Mouse (Mus musculus) CD8-positive naive resting alpha-beta T cell, adult 2 months (primary cell): Measurements from ENCODE around the gene Majin.

ENCODE experiments used
- DNase-seq, 2 experiments: peaks; one replicate each; pipeline ENCODE4 v3.0.0; 2022; ENCODE audit warnings: low read depth in 2 of 2, low spot score in 2 of 2

Gene Majin

DNA sequence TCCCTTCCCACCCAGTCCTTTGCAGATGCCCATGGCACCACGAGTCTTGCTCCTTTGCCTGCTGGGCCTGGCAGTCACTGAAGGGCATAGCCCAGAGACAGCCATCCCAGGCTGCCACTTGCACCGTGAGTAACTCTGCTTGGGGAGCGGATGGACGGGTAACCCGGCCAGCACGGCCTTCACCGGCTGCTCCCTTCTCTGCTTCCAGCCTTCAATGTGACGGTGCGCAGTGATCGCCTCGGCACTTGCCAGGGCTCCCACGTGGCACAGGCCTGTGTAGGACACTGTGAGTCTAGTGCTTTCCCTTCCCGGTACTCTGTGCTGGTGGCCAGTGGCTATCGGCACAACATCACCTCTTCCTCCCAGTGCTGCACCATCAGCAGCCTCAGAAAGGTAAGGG, 42.6 kb downstream of the Majin start:
- no peak for DNase-seq

DNA sequence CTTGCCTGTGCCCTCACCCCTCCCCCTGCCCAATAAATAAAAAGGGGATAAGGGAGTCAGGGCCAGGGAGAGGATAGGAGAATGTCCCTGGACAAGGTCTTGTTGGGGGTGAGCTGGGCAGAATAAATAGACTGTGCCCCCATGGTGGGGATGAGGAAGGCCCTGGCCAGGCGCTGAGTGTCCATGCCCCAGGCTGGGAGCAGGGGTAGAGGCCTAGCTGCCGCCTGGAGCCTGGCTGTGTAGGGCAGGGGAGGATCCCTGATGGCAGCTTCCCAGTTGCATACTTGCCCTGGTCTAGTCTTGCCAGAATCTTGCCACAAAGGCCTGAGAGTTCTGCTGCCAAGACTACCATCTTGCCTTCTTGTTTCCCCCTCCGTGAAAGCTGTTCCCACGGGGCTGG, 43.7 kb downstream of the Majin start:
- DNase-seq, result no peak

DNA sequence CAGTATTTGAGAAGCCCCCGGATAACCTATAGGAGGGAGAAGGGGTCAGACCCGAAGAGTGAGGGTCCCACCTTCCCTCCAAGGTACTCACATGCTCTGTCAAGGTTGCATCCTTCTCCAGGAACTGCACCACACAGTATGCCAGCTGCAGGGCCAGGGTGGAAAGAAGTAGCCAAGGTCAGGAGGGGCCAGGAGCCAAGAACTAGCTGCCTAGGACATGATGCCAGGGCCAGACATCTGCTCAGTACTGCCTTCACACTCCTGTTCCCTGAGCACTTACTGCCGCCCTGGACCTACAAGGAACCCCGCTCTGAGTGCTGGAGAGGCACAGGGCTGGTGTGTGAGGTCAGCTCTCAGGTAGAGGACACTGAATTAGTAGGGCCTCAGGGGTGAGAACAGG, 46.2 kb downstream of the Majin start:
- no peak for DNase-seq

DNA sequence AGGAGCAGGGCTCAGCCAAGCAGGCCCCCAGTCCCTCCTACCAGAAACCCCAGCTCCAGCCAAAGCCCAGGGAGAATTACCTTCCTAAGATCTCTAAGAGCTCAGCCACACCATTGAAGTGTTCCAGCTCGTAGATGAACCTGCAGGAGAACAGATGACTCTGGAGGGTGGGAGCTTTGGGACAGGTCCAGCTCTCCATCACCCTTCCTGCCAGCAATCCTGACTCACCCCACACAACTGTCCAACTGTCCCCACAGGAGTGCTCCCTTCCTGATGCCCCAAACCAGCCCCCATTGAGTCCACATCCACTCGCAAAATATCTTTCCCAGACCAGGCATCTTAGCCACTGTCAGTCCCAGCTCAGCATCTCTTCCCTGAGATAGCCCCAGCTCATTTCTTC, 46.8 kb downstream of the Majin start:
- no peak for DNase-seq

DNA sequence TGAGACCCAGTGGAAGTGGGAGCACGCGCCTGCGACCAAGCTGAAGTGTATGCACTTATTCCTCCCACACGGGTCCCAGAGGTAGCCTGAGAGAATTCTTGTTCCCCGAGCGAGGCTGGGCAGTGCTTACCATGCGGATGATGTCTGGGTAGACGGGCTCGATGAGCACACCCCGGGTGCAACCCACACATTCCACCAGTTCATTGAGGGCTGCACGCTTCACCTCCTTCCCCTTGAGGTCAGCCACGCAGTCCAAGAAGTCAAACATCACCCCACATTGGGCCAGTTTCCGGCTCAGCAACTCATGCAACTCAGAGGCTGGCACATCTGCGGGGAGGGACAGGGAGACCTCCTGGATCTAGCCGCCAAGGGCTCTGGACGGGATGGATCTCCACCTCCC, 49.5 kb downstream of the Majin start:
- DNase-seq, result no peak

DNA sequence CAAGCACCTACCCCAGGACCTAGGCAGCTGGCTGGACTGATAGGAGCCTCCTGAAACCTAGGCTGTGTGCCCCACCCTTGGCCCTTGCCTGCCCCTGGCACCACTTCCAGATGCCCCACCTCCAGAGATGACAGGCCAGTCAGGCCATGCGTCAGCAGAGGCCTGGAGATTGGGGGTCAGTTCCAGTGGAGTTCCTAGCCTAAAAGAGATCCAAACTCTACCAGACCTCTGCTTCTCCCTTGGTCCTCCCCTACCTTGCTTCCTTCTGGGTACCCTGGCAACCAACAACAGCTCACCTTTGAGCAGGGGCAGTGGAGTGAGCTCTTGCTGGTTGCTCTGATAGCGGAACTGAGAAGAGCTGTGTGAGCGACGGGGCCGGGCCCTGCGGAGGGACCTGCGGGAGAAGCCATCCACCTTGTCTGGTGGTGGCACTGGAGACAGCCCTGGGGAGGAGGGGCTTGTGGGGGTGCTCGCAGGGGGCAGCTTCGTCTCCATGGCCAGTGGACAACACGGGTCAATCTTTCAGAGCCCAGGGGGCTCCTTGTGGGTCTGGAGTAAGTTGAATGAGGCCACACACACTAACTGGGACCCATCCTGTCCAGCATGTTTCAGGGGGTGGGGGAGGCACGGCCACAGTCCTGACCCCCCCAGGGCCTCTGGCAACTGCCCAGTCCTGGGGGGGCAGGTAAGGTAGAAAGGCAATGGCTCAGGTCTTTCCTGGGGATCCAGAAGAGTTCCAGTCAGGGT, 50.3 kb downstream of the Majin start:
- DNase-seq, result no peak

DNA sequence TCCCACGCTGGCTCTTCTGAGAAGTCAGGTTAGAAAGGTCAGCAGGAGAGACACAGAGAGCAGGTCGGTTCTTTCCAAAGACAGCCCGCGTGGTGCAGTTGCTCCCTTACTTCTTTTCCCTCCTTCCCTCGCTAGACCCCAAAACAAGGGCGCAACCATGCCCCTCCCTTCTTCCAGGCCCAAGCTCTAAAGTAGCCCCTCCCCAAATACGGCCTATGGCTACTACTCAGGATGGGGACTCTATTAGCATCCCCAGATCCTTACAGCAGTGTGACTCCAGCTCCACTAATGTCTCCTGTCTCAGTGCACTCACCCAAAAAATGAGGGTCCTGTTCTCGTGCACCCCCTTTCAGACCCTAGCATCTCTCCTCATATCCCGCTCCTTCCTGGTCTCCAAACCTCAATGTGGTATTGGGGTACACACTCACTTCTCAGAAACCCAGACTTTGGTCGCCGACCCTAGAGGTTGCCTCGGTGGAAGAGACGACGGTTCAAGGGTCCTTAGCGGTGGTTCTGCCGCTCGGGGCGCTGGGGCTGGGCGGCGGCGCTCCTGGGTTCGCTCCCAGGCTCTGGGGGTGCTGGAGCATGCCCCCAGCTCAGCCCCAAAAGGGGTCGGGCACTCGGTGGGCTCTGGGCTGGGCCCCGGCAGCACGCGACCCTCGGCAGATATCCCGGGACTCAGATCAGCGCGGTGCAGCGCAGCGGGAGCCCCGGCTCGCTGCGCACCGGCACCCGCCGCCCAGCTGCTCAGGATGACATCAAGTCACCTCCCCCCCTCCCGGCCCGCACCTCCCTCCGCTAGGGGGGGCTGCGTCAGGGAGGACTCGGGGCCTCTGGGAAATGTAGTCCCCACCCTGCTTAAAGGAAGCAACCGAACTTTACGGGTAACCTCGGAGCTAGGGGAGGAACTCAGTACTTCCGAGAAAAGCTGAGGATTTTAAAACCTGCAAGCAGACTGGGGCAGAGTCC, 51.2 kb downstream of the Majin start, which contains the start of gene Ppp2r5b:
TSS of gene Ppp2r5b (minus strand) at position 789 of the 969 bp plus-strand sequence.
- peak; percentile 95 to 99 for DNase-seq

DNA sequence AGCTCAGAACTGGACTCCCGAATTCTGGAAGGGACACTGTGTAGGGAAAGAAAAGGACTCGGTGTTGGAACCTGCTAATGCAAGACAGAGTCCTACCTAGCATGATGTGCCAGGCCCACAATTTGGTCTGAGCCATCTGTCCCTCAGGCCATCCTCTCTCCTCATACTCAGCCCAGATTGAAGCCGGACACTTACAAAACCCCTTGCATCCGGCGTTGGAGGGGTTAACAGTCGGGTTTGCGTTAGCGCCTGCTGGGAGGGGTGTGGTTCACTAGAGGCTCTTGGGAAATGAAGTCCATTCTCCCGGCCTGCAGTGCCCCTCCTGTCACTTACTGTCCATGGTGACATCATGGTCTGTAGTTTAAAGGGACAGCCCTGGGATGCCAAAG, 51.9 kb downstream of the Majin start:
- peak; percentile 57 to 69 for DNase-seq

DNA sequence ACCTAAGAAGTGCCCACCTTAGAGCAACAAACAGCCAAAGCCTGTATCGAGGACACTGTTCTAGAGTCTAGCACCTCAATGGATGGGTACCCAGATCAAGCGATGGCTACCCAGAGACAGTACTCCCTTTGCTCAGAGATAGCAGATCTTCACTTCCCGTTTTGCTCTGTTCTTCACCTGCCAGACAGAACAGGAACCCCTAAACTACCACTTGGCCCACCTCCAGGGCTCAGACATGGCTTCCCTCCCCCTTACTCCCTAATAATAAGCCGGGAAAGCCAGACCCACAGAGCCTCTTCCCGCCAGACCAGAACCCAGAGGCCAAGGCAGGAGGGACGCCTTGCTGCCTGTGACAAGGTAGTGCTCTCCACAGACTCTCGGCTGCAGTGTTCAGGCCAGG, 52.7 kb downstream of the Majin start:
- DNase-seq, result no peak

DNA sequence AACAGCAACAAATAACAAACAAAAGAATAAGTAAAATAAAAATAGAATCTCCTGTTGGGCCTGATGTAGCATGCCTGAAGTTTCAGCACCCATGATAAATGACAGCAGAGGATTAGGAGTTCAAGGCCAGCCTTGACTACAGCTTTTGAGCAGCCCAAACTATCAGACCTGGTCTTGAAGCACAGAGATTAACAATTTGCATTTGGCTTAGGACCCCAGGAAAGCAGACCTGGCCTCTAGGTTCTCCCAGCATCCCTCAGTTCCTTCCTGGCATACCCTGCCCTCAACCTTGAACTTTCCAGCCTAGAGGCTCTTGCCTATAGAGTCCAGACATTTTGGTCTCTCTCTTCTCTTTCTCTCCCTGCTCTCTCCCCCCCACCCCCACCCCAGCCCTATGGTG, 54.6 kb downstream of the Majin start:
- DNase-seq, result no peak

DNA sequence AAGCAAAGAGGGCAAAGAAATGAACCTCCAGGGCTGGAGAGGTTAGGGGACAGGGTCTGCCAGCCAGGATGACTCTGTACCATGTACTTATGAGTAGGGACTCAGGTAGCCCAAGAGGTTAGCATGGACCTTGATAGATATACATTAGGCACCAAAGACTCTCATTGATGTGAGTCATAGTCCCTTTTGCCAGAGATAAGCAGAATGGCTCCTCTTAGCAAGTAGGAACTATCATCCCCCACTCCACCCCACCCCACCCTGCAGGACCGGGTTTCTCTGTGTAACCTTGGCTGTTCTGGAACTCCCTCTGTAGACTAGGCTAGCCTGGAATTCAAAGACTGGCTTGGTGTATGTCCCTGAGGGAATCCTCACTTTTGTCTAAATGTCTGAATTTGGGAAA, 55.9 kb downstream of the Majin start:
- DNase-seq, result no peak

DNA sequence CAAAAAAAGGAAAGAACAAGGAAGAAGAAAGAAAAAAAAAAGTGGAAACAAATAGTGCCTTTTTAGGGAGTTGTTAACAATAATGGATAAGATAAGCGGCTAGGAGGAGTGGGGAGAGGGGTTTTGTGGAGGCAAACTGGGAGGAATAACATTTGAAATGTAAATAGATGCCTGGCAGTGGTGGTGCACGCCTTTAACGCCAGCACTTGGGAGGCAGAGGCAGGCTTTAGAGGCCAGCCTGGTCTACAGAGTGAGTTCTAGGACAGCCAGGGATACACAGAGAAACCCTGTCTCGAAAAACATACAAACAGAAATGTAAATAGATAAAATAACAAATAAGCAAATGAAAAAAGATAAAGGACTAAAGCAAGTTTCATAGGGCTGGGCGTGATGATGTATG, 56.5 kb downstream of the Majin start:
- no peak for DNase-seq

DNA sequence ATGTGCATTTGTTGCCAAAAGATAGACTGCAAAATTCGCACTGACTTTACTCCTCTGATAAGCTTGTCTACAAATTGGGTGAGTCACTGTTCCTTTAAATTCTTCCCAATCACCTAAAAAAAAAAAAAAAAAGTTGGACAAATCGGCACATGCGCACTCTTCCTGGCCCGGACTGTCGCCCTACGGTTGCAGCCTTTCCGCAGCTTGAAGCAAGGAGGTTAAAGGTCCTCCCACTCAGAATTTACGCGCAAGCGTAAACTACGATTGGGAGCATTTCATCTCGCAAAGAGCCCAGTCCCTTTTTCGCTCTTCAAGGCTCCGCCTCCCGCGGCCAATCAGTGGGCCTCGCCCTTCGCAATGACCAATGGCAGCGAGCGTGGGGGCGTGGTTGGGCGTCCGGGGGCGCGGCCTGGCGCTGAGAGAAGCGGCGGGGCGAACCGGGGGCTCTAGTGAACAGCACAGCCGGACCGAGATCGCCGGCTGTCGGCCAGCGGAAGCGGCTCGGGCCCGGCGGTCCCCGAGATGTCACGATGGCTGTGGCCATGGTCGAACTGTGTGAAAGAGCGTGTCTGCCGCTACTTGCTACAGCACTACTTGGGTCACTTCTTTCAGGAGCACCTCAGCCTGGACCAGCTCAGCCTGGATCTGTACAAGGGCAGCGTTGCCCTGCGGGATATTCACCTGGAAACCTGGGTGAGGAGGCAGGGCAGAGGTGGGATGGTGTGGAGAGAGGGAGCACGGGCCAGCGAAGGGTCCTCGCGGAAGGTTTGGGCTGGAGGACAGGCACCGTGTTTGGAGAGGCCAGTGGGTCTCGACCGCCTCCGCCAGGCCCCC, 57.3 kb downstream of the Majin start, which contains the start of gene Atg2a:
TSS of gene Atg2a (plus strand) at position 395 of the 834 bp plus-strand sequence.
- peak; percentile 97 to 98 for DNase-seq

DNA sequence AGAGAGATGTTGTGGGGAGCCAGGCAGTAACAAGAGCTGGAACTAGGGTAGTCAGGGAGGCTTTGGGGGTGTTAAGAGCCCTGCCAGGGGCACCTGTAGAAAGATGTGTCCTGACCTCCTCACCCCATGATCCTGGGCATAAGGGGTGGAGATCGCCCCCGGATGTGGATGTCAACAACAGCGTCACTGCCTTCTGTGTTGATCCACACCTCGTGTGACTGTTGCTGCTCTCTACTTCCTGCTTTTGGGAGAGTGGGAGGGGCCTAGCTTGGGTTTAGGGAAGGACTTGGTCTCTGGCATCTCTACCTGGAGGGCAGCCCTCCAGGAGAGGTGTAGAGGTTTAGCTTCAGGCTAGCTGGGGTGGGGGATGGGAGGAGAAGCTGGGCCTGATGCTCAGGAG, 58.1 kb downstream of the Majin start:
- peak; percentile 76 to 84 for DNase-seq

DNA sequence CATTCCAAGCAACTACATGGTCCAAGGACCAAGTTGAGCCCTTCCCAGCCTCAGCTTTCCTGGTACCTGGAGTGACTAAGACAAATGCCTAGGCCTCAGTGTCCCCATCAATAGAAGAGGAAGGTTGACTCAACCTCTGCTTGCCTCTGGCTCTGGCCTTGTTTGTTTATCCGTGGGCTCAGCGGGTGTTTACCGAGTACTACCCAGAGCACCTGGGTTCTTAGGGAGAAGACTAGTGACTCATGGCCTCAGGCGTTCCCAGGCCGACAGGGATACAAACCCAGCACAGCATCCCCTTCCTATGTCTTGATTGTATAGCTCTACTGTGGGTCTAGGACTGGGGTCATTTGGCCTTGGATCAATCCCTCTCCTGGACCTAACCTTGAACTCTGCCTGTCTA, 59.0 kb downstream of the Majin start:
- no peak for DNase-seq

DNA sequence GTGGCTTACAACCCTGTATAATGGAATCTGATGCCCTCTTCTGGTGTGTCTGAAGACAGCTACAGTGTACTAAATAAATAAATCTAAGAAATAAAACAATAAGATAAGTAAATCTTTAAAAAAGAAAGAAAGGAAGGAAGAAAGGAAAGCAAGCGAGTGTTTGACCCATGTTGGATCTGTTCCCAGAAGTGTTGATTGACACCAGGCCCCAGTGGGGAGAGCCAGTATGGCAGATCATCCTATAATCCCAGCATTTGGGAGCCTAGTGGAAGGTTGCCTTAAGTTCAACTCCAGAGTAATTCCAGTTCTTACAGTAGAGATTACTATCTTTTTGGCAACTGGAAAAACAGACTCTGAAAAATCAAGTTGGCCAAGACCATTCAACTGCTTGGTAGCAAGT, 61.6 kb downstream of the Majin start:
- DNase-seq, result no peak

DNA sequence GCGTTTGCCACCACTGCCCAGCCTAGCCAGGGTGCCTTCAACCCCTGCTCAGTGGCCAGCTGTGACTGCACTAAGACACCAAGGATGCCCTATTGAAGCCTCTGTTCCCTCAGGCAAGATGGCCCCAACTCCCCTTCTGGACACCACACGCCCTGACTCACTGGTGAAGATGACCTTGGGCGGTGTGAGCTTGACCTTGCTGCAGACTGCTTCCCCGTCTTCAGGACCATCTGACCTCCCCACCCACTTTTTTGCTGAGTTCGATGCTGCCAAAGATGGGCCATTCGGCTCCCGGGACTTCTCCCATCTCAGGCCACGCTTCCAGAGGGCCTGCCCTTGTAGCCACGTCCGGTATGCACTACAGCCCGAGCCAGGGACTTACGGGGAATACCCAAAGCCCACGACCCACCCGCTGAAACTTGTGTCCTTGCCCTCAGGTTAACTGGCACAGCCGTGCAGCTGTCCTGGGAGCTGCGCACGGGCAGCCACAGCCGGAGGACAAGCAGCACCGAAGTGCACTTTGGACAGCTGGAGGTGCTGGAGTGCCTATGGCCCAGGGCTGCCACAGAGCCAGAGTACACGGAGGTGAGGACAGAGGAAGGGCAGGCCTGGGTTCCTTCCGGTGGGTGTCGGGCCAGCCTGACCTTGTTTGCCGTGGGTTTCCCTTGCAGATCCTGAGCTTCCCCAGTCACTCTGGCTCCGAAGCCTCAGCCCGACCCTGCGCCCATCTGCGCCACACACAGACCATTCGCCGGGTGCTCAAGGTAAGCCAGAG, 63.5 kb downstream of the Majin start:
- DNase-seq, result no peak

DNA sequence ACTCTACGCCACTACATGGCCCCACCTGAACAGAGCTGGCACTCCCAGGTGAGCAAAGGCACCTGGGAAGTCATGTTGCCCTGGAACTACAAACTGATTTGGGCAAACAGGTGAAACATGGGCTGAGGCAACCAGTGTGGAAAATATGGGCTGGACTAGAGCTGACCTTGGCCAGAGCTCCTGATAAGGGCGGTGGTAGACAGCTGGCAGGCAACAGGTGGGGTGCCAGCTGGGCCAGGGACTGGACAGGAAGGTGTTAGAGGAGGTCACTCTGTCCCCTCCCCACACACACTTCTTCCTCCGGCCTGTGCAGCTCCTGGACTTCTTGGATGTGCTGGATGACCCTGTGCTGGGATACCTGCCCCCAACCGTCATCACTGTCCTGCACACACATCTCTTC, 68.8 kb downstream of the Majin start:
- no peak for DNase-seq

DNA sequence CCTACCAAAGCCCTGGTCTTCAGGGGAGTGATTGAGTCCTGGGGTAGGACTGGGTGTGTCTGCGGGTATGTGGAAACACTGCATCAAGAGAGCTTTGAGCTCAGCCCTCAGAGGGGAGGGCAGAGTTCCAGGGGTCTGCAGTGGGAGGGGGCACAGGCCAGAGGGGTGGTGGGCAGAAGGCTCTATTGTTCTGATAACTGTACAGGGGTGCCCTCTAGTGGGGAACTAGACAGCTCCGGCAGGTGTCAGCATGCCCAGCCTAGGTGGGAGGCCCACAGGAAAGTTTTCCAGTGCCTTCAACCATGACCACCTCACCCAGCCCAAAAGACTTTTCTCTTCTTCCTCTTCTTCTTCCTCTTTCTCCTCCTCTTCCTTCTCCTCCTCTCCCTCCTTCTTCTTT, 76.2 kb downstream of the Majin start:
- DNase-seq, result no peak

DNA sequence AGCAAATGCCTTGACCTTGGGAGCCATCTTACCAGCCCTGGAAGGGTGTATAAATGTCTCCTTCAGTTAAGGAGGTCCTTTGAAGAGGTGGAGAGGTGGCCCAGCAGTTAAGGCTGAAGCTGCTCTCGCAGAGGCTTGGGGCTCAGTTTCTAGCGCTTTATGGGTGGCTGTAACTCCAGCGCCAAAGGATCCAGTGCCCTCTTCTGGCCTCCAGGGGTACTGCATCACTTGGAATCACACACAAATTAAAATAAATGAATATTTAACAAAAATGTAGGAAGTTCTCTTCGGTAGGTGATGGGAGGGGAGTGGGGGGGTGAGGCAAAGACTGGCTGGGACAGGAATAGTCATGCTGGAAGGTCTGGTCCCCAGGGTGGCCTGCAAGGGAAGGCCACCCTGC, 76.8 kb downstream of the Majin start:
- no peak for DNase-seq

DNA sequence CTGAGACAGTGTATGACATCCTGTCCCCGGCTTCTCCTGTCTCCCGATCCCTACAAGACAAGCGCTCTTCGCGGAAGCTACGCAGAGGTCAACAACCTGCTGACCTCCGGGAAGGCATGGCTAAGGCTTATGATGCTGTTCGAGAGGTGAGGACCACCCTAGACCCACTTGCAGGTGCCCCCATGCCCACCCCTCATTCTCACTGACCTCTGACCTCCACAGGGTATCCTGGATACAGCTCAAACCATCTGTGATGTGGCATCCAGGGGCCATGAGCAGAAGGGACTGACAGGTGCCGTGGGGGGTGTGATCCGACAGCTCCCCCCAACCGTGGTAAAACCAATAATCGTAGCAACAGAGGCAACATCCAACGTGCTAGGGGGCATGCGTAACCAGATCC, 77.2 kb downstream of the Majin start:
- no peak for DNase-seq
